Mouse (Mus musculus): Measurements from ENCODE around the gene Ncl.

- TF ChIP-seq POLR2A (IDR thresholded peaks at IDR 0.05; ENCODE audit: low read depth, low read length): no peak
- no peak for TF ChIP-seq CTCF (IDR thresholded peaks at IDR 0.05; ENCODE audit: borderline replicate concordance, insufficient read depth, low read length)
These were observed 46.0 kb downstream of the Ncl start for GRCm38 (mm10) chr1:86313096-86313771.
